Mouse (Mus musculus) MEL (cell line): ENCODE results near the gene Fnip2. TPM values are rescaled to one million over a fixed set of nuclear protein-coding genes. Genes with fewer than 3 reads are reported as not detected.

ENCODE experiments used
- DNase-seq: peaks from one replicate; pipeline ENCODE4 v3.0.0; 2011; ENCODE audit warnings: low read depth, low spot score
- H3K27ac ChIP-seq: 2 replicates; pipeline ENCODE4 v1.5.1; 2012; ENCODE audit warnings: low read depth, mild to moderate bottlenecking, control low read depth, low read length, moderate library complexity; ENCODE audit not compliant: control insufficient read depth
- H3K27me3 ChIP-seq, 2 experiments: fragments of 150-350 bp in 1 of 2; sonication (generic) in 1 of 2; 2 replicates each; pipeline ENCODE4 v1.6.1; 2012; ENCODE audit warnings: low read length in 2 of 2, mild to moderate bottlenecking in 2 of 2, improper control_type of control experiment in 1 of 2, moderate library complexity in 1 of 2; ENCODE audit not compliant: insufficient read depth in 2 of 2, control insufficient read depth in 1 of 2
- H3K36me3 ChIP-seq, 2 experiments: 2 replicates each; pipeline ENCODE4 v1.6.1; 2012 to 2014; ENCODE audit warnings: low read length in 2 of 2, improper control_type of control experiment in 1 of 2, inconsistent platforms in 1 of 2, mild to moderate bottlenecking in 1 of 2; ENCODE audit not compliant: insufficient read depth in 2 of 2, control insufficient read depth in 1 of 2
- H3K4me1 ChIP-seq, 2 experiments: fragments of 150-350 bp in 1 of 2; sonication (generic) in 1 of 2; 2 replicates each; pipeline ENCODE4 v1.6.1; 2012; ENCODE audit warnings: low read length in 2 of 2, improper control_type of control experiment in 1 of 2, mild to moderate bottlenecking in 1 of 2; ENCODE audit not compliant: insufficient read depth in 2 of 2, control insufficient read depth in 1 of 2
- H3K4me3 ChIP-seq, 2 experiments: fragments of 150-350 bp in 1 of 2; sonication (generic) in 1 of 2; 2 replicates each; pipeline ENCODE4 v1.5.1; 2012; ENCODE audit warnings: low read depth in 2 of 2, low read length in 2 of 2, mild to moderate bottlenecking in 2 of 2, moderate library complexity in 2 of 2, control low read depth in 1 of 2, improper control_type of control experiment in 1 of 2; ENCODE audit not compliant: control insufficient read depth in 1 of 2, insufficient read depth in 1 of 2
- H3K79me2 ChIP-seq: 2 replicates; pipeline ENCODE4 v1.6.1; 2012; ENCODE audit warnings: mild to moderate bottlenecking, low read length, moderate library complexity; ENCODE audit not compliant: control insufficient read depth, poor library complexity, insufficient read depth
- H3K9ac ChIP-seq: 2 replicates; pipeline ENCODE4 v1.6.1; 2012; ENCODE audit warnings: low read depth, mild to moderate bottlenecking, control low read depth, low read length, moderate library complexity; ENCODE audit not compliant: control insufficient read depth, poor library complexity, severe bottlenecking
- H3K9me3 ChIP-seq: fragments of 150-350 bp; sonication (generic); replicated peaks from 2 replicates; pipeline ENCODE4 v1.6.1; 2012; ENCODE audit warnings: mild to moderate bottlenecking, low read length, improper control_type of control experiment, moderate library complexity; ENCODE audit not compliant: insufficient read depth
- CHD1 ChIP-seq: IDR thresholded peaks from 2 replicates; pipeline ENCODE4 v1.6.1; 2012; ENCODE audit warnings: low read depth, mild to moderate bottlenecking, inconsistent platforms, low read length, improper control_type of control experiment
- CHD2 ChIP-seq: IDR thresholded peaks from 2 replicates; pipeline ENCODE4 v1.6.1; 2011; ENCODE audit warnings: low read length, improper control_type of control experiment
- CTCF ChIP-seq, 3 experiments: IDR thresholded peaks in 2 of 3; conservative IDR thresholded peaks in 1 of 3; 2 replicates each; pipeline ENCODE4 v1.5.1; 2011 to 2012; ENCODE audit warnings: low read length in 3 of 3, low read depth in 2 of 3, mild to moderate bottlenecking in 2 of 3, improper control_type of control experiment in 1 of 3, inconsistent platforms in 1 of 3, mixed read lengths in 1 of 3, moderate library complexity in 1 of 3; ENCODE audit not compliant: control insufficient read depth in 1 of 3, insufficient read depth in 1 of 3, poor library complexity in 1 of 3, severe bottlenecking in 1 of 3
- E2F4 ChIP-seq: IDR thresholded peaks from 2 replicates; pipeline ENCODE4 v1.6.1; 2011; ENCODE audit warnings: low read depth, low read length, improper control_type of control experiment, borderline replicate concordance
- ELF1 ChIP-seq: IDR thresholded peaks from 2 replicates; pipeline ENCODE4 v1.6.1; 2014; ENCODE audit warnings: low read depth, mild to moderate bottlenecking, inconsistent platforms, low read length, improper control_type of control experiment, moderate library complexity
- ETS1 ChIP-seq: IDR thresholded peaks from 2 replicates; pipeline ENCODE4 v1.6.1; 2012; ENCODE audit warnings: low read depth, mild to moderate bottlenecking, inconsistent platforms, low read length, improper control_type of control experiment, moderate library complexity
- GATA1 ChIP-seq: IDR thresholded peaks from 2 replicates; pipeline ENCODE4 v1.6.1; 2011; ENCODE audit warnings: low read depth, low read length, improper control_type of control experiment
- JUND ChIP-seq: IDR thresholded peaks from 2 replicates; pipeline ENCODE4 v1.6.1; 2011; ENCODE audit warnings: low read depth, mild to moderate bottlenecking, improper control_type of control experiment, low read length
- KAT2A ChIP-seq: conservative IDR thresholded peaks from 2 replicates; pipeline ENCODE4 v1.6.1; 2012; ENCODE audit warnings: low read depth, low read length, improper control_type of control experiment, inconsistent platforms
- MAFK ChIP-seq: IDR thresholded peaks from 2 replicates; pipeline ENCODE4 v1.6.1; 2011; ENCODE audit warnings: low read depth, mild to moderate bottlenecking, low read length, improper control_type of control experiment, borderline replicate concordance
- MAX ChIP-seq: IDR thresholded peaks from 2 replicates; pipeline ENCODE4 v1.6.1; 2011; ENCODE audit warnings: low read length, improper control_type of control experiment
- MAZ ChIP-seq: IDR thresholded peaks from 2 replicates; pipeline ENCODE4 v1.6.1; 2012; ENCODE audit warnings: low read depth, mild to moderate bottlenecking, inconsistent platforms, low read length, improper control_type of control experiment
- MEF2A ChIP-seq: IDR thresholded peaks from 2 replicates; pipeline ENCODE4 v1.6.1; 2014; ENCODE audit warnings: low read depth, mild to moderate bottlenecking, inconsistent platforms, low read length, improper control_type of control experiment; ENCODE audit not compliant: poor library complexity, insufficient replicate concordance, severe bottlenecking; ENCODE audit errors: extremely low read depth
- MYB ChIP-seq: IDR thresholded peaks from 2 replicates; pipeline ENCODE4 v1.6.1; 2011; ENCODE audit warnings: mild to moderate bottlenecking, low read depth, low read length, improper control_type of control experiment
- MYC ChIP-seq: IDR thresholded peaks from 2 replicates; pipeline ENCODE4 v1.6.1; 2011; ENCODE audit warnings: low read depth, mild to moderate bottlenecking, low read length, improper control_type of control experiment, moderate library complexity
- NRF1 ChIP-seq: IDR thresholded peaks from 2 replicates; pipeline ENCODE4 v1.6.1; 2014; ENCODE audit warnings: low read depth, mild to moderate bottlenecking, inconsistent platforms, low read length, improper control_type of control experiment, moderate library complexity; ENCODE audit not compliant: poor library complexity, insufficient read depth, severe bottlenecking
- POLR2AphosphoS2 ChIP-seq: IDR thresholded peaks from 2 replicates; pipeline ENCODE4 v1.6.1; 2011; ENCODE audit warnings: low read length, improper control_type of control experiment
- POLR2AphosphoS5 ChIP-seq: IDR thresholded peaks from 2 replicates; pipeline ENCODE4 v1.6.1; 2012; ENCODE audit warnings: low read depth, borderline replicate concordance, mild to moderate bottlenecking, inconsistent platforms, low read length, moderate library complexity, mixed read lengths
- RAD21 ChIP-seq: IDR thresholded peaks from 2 replicates; pipeline ENCODE4 v1.6.1; 2011; ENCODE audit warnings: mild to moderate bottlenecking, low read depth, low read length, improper control_type of control experiment
- SIN3A ChIP-seq: IDR thresholded peaks from 2 replicates; pipeline ENCODE4 v1.6.1; 2012; ENCODE audit warnings: low read length, improper control_type of control experiment, inconsistent platforms
- SMC3 ChIP-seq: IDR thresholded peaks from 2 replicates; pipeline ENCODE4 v1.6.1; 2011; ENCODE audit warnings: low read depth, low read length, improper control_type of control experiment
- UBTF ChIP-seq: IDR thresholded peaks from 2 replicates; pipeline ENCODE4 v1.6.1; 2012; ENCODE audit warnings: low read depth, mild to moderate bottlenecking, inconsistent platforms, low read length, improper control_type of control experiment, moderate library complexity, borderline replicate concordance; ENCODE audit not compliant: insufficient read depth
- USF1 ChIP-seq: IDR thresholded peaks from 2 replicates; pipeline ENCODE4 v1.6.1; 2014; ENCODE audit warnings: low read depth, mild to moderate bottlenecking, inconsistent platforms, low read length, improper control_type of control experiment, moderate library complexity
- USF2 ChIP-seq, 2 experiments: IDR thresholded peaks; 2 replicates each; pipeline ENCODE4 v1.6.1; 2011 to 2012; ENCODE audit warnings: improper control_type of control experiment in 2 of 2, low read length in 2 of 2, borderline replicate concordance in 1 of 2, inconsistent platforms in 1 of 2, low read depth in 1 of 2, mild to moderate bottlenecking in 1 of 2; ENCODE audit not compliant: insufficient read depth in 1 of 2
- ZC3H11A ChIP-seq: IDR thresholded peaks from 2 replicates; pipeline ENCODE4 v1.6.1; 2012; ENCODE audit warnings: low read depth, mild to moderate bottlenecking, inconsistent platforms, low read length, improper control_type of control experiment
- ZMIZ1 ChIP-seq: IDR thresholded peaks from 2 replicates; pipeline ENCODE4 v1.6.1; 2012; ENCODE audit warnings: low read depth, mild to moderate bottlenecking, inconsistent platforms, low read length, improper control_type of control experiment, moderate library complexity
- polyA plus RNA-seq, 2 experiments: library from polyadenylated mRNA; stranded (reverse) in 1 of 2; unstranded in 1 of 2; fragments of >175 nt in 1 of 2; fragments of >200 nt in 1 of 2; gene quantifications; 2 replicates each; pipeline versions ENCODE4 v1.2.1 to v1.2.4; 2012; ENCODE audit warnings: low replicate concordance in 2 of 2, low read depth in 1 of 2; ENCODE audit not compliant: insufficient read length in 2 of 2, insufficient read depth in 1 of 2, missing spikeins in 1 of 2
- total RNA-seq: library from RNA; depleted of rRNA; stranded (reverse); fragments of 300-350 nt; gene quantifications from 2 replicates; pipeline ENCODE4 v1.2.3, GENCODE M21; 2012

Gene Fnip2
- total and polyA plus RNA-seq, 3 experiments = 10.4 to 65.8 (median 11.0) TPM

- TF ChIP-seq POLR2AphosphoS5 (no peak), RAD21 (no peak), MEF2A (no peak)
- TF ChIP-seq, all 39 proteins: peak for 6
These were observed 51.3 kb downstream of the Fnip2 start (continued) for GRCm38 (mm10) chr3:79516099-79516920.

GRCm38 (mm10) chr3:79514304-79514703, 53.3 kb downstream of the Fnip2 start:
- Histone ChIP-seq H3K27me3 (no peaks in the 10 kb centered on the region), H3K36me3 (peaks cover 4 to 13% of the 10 kb centered on the region in 2 experiments), H3K4me1 (peaks cover 6 to 11% of the 10 kb centered on the region in 2 experiments), H3K79me2 (no peaks in the 10 kb centered on the region), H3K4me3 (no peak overlapping the region), H3K9ac (no peak overlapping the region), H3K9me3 (no peaks in the 10 kb centered on the region), H3K27ac (no peak overlapping the region)
- no peak for DNase-seq
- no peak for TF ChIP-seq CHD1
- TF ChIP-seq MAZ = no peak

GRCm38 (mm10) chr3:79501166-79501728, 66.3 kb downstream of the Fnip2 start:
- H3K79me2 ChIP-seq = no peaks in the 10 kb centered on the region
- H3K27me3 ChIP-seq = no peaks in the 10 kb centered on the region
- no peak overlapping the region for H3K27ac ChIP-seq
- H3K9me3 ChIP-seq = no peaks in the 10 kb centered on the region
- H3K4me3 ChIP-seq = no peak overlapping the region
- no peak for TF ChIP-seq SIN3A
- no peak for TF ChIP-seq MAZ
- TF ChIP-seq CHD1 = no peak
- no peak for TF ChIP-seq JUND
- TF ChIP-seq ZMIZ1 = no peak
- TF ChIP-seq MYC = no peak
- no peak for TF ChIP-seq E2F4
- peak; percentile 54 for TF ChIP-seq SMC3
- no peak for TF ChIP-seq USF1
- no peak for TF ChIP-seq ELF1
- TF ChIP-seq GATA1 = no peak
- TF ChIP-seq POLR2AphosphoS2 = no peak
- no peak for TF ChIP-seq MEF2A
- TF ChIP-seq RAD21 = peak; percentile 6
- TF ChIP-seq KAT2A = no peak
- TF ChIP-seq UBTF = no peak
- no peak for TF ChIP-seq USF2 (IDR thresholded peaks at IDR 0.05; ENCODE audit: borderline replicate concordance in 1 of 2, insufficient read depth in 1 of 2, low read depth in 1 of 2, low read length in 2 of 2)
- TF ChIP-seq MAX = no peak
- no peak for TF ChIP-seq NRF1
- no peak for TF ChIP-seq CHD2
- TF ChIP-seq MYB = no peak
- no peak for TF ChIP-seq ETS1
- no peak for TF ChIP-seq POLR2AphosphoS5
- TF ChIP-seq MAFK = no peak
- TF ChIP-seq CTCF (IDR thresholded peaks at IDR 0.05 in 2 of 3, conservative IDR thresholded peaks at IDR 0.05 in 1 of 3; ENCODE audit: control insufficient read depth in 1 of 3, insufficient read depth in 1 of 3, low read depth in 2 of 3, low read length in 3 of 3, poor library complexity in 1 of 3, severe bottlenecking in 1 of 3) = peak in 1 of 3 experiments; percentile 38; a peak in 2 of 6 replicates
- TF ChIP-seq ZC3H11A = peak; percentile 20; the same call in 1 of the 2 replicates
- no peak overlapping the region for H3K9ac ChIP-seq
- peaks cover 0 to 1% of the 10 kb centered on the region in 2 experiments; a peak in 1 of 4 replicates for H3K36me3 ChIP-seq
- no peaks in the 10 kb centered on the region for H3K4me1 ChIP-seq
- DNase-seq = no peak
